Mouse (Mus musculus) skeletal muscle tissue, postnatal 0 days (tissue): ENCODE measurements around the gene Pla1a. TPM values are rescaled to one million over a fixed set of nuclear protein-coding genes. Genes with fewer than 3 reads are reported as not detected.

Source experiments
- polyA plus RNA-seq: library from polyadenylated mRNA; unstranded; fragments of >200 nt; fragmentation: Nextera tagmentation; extraction: Ambion mirVana; gene quantifications from 2 replicates; pipeline ENCODE4 v1.2.1, GENCODE M21; 2015

The Pla1a gene
- 1.2 and 1.7 TPM in 2 replicates for polyA plus RNA-seq

DNA sequence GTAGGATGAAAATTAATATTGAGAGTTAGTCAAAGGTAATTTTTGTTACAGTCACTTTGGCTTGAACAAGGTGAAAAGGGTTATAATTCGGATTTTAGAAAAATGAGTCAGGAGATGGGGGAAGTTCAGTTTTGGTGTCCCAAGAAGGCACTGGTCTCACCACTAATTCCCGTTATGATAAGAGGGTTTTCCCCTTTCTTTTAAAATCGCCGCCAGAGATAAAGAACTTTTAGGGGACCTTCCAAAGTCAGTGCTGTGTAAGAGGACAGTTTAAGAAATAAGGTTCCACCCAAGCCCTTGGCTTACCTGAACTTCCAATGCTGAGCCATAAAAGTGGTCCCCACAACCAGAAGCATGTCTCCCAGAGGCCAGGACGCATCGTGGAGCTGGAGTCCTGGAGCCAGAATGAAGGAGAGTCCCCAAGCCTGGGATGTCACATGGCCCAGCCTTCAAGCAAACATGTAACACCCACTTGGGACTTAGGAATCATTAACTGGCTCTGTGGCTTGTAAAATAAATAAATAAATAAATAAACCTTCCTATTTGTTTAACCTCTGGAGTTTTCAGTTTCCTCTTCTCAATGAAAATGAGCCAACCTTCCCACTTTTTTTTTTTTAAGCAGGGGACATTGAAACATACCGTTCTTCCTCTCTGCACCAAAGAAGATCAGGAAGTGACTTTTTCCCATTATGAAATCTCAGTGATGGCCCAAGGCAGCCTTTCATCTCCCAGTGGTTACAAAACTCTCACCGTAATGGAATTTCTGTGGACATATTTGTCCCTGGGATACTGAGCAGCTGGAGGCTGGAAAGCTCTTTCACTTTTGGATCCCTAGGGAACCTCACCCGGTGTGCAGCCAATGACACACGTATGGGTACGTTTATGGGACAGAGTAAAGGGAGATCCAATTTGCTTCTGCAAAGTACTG, at the start of gene Pla1a:
TSS of gene Pla1a (minus strand) at position 648 of the 928 bp plus-strand sequence.

DNA sequence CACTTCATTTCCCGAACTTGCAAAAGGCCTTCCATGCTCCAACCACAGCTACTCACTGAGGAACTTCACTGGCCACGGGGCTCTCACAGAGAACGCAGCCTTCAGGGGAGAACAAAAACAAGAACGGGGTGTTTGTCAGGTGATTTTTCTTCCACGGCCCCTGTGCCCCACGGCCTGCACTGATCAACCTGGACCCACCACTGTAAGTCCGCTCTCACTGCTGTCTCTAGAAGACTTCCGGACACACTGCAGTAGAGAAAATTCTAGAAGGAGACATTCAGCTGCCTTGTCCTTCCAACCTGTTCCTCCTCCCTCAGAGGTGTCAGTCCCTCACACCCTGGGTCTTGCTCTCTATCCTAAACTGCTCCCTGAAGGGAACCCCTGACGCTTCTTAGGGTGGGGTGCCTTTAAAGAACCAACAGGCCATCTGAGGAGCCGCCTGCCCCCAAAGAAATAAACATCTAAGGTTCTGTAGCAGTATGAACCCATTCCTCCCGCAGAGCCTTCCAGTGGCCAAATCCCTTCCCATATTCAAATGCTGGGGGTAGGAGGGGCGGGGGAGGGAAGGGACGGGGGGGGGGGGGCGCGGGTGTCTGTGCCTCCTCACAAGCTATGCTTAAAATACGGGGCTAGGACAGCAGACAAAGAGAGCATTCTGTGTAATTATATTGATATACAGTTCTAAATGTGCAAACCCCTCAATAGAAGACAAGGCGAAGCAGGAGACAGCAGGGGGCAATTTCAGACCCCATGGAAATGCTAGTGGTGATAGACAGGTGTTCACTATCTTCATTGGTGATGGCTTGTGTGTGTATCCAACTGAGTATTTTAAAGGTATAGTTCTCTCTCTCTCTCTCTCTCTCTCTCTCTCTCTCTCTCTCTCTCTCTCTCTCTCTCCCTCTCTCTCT, 22.8 kb upstream of the Pla1a start, which contains the start of gene Cd80:
TSS of gene Cd80 (plus strand) at position 51 of the 908 bp plus-strand sequence.

DNA sequence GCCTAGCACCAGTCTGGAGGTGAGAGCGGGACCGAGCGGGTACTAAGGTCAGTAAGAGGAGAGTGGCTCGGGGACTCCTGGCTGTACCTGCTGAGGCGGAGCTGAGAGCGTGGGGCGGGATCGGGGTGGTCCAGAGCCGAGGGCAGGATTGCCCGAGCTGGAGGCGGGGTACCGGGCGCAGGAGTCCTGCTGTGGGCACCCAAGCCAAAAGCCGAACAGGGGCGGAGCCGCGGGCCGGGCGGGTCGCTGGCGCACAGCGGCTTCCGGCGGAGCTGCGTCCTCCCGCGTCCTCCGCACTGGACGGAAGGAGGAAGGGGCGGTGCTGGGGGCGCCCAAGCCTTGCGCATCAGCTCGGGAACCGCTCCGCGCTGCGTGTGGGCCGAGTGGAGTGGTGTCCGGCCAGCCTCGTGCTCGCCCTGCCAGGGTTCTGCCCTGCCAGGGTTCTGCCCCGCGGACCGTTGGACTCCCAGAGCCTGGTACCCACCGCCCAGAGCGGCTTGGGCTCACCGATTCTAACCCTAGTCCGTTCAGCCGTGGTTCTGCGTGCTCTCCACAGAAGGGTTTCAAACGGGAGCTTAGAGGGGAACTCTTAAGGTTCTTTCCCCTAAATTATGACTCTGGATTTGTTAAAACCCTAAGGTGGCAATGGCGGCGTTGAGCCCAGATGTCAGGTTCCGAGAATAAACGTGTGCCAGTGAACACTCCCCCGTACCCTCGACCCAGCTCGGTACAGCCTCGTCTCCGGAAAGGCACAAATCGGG, 19.7 kb upstream of the Pla1a start, which contains the start of gene Adprh:
TSS of gene Adprh (minus strand) at position 262 of the 761 bp plus-strand sequence.

DNA sequence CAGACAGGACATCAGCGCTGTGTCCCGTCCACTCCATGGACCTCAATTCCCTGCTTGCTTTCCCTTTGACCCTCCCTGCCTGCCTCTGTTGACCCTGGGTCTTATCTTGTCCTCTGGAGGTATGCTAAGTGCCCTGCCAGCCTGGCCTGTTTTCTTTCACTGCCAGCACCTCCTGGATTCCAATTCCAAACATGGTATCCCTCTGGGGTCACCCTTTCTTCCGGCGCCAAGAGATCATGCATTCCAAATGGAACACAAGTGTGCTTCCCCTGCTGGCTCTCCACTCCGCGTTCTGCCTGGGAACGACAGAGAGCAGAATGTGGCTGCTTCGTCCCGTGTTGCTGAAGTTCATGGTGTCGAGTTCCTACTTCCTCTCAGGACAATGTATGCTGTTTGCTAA, 71.0 kb downstream of the Pla1a start, which contains the start of gene Popdc2:
TSS of gene Popdc2 (plus strand) at position 277 of the 400 bp plus-strand sequence.

DNA sequence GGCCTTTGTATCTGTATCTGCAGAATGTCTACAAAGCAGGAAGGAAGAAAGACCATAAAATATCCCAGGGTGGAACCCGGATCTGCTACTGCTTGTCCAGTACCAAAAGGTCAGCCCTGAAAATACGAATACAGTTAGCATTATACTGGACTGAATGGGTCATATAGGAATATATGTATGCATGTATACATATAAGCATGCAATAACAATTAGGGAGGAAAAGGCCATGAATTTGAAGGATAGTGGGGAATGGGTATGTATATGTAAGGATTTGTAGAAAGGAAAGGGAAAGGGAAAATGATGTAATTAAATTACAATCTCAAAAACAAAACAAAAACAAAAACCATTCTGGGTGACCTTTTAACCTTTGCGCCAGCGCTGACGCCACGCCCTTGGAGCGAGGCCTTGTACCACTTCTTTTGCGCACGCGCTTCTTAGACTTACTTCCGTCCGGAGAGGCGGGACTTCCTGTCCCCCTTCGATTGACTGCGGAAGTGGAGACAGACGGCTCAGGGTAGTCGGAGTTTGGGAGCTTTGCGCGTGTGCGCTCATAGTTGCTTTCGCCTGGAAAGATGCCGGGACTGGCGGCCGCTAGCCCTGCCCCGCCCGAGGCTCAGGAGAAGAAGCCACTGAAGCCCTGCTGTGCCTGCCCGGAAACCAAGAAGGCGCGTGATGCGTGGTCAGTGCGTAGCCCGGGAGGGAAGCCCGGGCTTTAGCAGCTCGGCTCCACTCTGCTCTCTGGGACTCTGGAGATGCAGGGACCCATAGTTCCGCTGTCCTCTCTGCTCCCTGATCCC, 86.2 kb downstream of the Pla1a start, which contains the start of the genes Cox17 and Gm21987:
TSS of gene Cox17 (plus strand) at position 463 of the 797 bp plus-strand sequence.
TSS of gene Gm21987 (plus strand) at position 512 of the 797 bp plus-strand sequence.

Other genes starting within 250 kb of the Pla1a start
- gene Nr1i2, start 138.3 kb downstream of the Pla1a start, polyA plus RNA-seq: not detected in 2 replicates
- gene Maats1, start 91.0 kb downstream of the Pla1a start, polyA plus RNA-seq: 0.05 and 0.06 TPM in 2 replicates
- gene Cox17, start 86.2 kb downstream of the Pla1a start, polyA plus RNA-seq: 266 and 297 TPM in 2 replicates
- gene Gm21987, start 86.1 kb downstream of the Pla1a start, polyA plus RNA-seq: not detected in 2 replicates
- 40.2 and 51.2 TPM in 2 replicates for gene Popdc2, start 70.9 kb downstream of the Pla1a start, polyA plus RNA-seq
- gene Adprh, start 19.6 kb upstream of the Pla1a start, polyA plus RNA-seq: 66.3 and 83.9 TPM in 2 replicates
- 0.17 and 0.22 TPM in 2 replicates for gene Cd80, start 22.4 kb upstream of the Pla1a start, polyA plus RNA-seq
- gene Timmdc1, start 89.5 kb upstream of the Pla1a start, polyA plus RNA-seq: 30.5 and 32.8 TPM in 2 replicates
- 12.1 and 12.6 TPM in 2 replicates for gene Poglut1, start 117.1 kb upstream of the Pla1a start, polyA plus RNA-seq
- gene Tmem39a, start 125.6 kb upstream of the Pla1a start, polyA plus RNA-seq: 33.9 and 40.7 TPM in 2 replicates